Mouse (Mus musculus) cerebellum, postnatal 14 days (tissue): ENCODE measurements around the gene Zfp106.
"Not testable (repeated sequence)": the region's sequence is repeated elsewhere in the genome, so short reads cannot be mapped to it uniquely, and the experiment has no call there.

Experiments used
- DNase-seq, 2 experiments: peaks; one replicate each; pipeline ENCODE4 v3.0.0; 2021; ENCODE audit warnings: mixed read lengths in 2 of 2

Gene Zfp106

GRCm38 (mm10) chr2:120563235-120563990 is at the start of gene Zfp106:
Zfp106 (minus strand) TSS chr2:120563843.
- peak; percentile 89 to 91 for DNase-seq

DNA sequence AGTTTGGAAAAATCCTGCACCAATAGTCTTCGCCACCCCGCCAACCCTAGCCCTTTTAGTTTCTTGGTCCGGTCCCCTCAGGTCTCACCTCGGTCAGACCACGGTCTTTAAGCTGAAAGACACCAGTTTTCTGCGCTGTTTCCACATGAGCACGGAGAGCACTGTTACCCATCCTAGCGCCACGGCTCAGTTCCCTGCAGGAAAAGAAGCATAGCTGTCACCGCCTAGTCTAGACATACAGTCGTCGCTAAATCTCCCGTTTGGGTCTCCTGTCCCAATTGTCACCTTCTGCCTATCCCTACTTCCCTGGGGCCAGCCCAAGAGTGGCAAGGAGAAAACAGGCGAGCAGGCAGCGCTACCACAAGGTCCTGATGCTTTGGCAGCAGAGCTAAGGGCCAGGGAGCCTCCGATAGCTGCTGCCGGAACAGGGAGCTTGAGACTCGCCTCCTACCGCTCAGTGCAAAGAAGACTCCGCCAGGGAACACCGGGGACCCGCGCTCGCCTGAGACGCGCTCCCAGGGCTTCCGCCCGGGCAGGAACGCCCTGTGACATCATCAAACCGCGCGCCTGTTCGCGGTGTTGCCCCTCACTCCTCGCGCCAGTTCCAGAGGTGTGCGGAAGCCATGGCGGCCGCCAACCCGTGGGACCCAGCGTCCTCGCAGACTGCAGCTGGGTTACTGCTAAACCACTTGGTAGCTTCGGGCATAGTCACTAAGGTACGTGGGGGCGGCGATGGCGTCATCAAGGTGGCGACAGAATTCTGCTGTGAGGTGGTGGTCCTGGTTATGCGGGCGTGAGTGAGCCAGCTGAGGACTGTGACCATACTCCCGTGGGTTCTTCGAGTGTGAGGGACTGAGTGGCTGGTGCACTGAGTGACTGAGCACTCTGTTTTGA is 45.4 kb upstream of the Zfp106 start, which contains the start of the genes Haus2 and Lrrc57:
Haus2 (plus strand) TSS at position 554 of the 894 bp plus-strand sequence.
Lrrc57 (minus strand) TSS at position 691 of the 894 bp plus-strand sequence.
- DNase-seq = peak; percentile 93 to 95

DNA sequence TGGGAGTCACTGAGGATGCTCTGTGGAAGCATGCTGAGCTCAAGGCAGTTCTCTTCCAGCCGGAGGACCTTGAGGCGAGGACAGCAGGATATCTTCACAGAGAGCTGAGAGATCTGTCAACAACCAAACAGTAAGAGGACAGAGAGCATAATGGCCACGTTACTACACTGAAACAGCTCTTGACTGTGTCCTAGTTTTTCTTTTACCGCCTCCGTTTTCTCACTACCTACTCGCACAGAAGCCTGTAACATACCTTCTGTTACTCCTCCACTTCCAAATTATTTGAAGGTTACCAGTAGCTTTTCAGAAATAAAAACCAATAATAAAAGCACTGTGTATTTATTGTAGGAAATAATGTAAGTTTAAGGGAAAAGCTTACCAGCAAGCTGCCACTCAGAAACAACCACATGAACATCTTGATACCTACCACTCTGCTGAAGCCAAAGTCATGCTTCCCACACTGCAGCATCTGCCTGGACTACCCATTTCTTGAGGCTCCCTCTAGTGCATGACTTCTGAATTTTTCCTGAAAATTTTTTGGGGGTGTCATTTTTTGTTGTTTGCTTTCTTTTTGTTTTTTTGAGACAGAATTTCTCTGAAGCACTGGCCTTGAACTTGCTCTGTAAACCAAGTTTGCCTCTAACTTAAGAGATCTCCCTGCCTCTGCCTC is 42.5 kb upstream of the Zfp106 start:
- no peak for DNase-seq

DNA sequence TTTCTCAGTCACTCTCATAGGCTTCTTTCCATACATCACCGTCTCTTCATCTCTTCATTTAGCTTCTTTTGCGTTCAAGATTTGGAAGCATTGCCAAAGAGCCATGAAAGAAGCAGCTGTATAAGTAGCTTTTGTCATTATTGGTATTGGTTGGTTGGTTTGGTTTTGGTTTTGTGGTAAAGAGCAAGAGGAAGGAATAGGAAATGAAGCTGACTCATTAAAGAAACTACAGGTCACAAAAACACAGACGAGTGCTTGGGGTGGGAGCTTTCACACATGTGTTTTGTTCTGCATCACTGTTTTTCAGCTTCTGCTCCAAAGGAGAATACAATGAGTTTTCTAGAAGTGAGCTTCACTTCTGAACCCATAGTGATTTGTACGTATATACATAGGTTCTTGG is 35.9 kb upstream of the Zfp106 start:
- DNase-seq = no peak

GRCm38 (mm10) chr2:120597734-120598133 is 34.1 kb upstream of the Zfp106 start:
- no peak for DNase-seq

DNA sequence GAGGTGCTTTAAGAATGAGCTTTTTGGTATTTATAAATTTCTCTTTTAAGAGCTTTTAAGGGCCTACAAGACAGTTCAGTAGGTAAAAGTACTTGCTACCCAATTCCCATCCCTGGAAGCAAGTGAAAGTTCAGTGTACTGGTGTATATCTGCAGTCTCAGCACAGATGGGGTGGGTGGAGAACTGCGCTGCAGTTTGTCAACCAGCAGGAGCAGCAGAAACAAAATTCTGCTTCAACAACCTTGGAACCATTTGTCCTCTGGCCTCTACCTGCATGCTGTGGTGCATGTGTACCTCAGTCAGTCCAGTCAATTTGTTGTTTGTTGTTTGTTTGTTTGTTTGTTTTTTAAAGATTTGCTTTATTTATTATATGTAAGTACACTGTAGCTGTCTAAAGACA is 28.6 kb upstream of the Zfp106 start:
- no peak for DNase-seq

GRCm38 (mm10) chr2:120589759-120590158 is 26.1 kb upstream of the Zfp106 start:
- DNase-seq = no peak

- DNase-seq = no peak
Measured at GRCm38 (mm10) chr2:120578286-120578685, 14.6 kb upstream of the Zfp106 start.

GRCm38 (mm10) chr2:120577799-120578198 is 14.2 kb upstream of the Zfp106 start:
- no peak for DNase-seq

GRCm38 (mm10) chr2:120575978-120576377 is 12.3 kb upstream of the Zfp106 start:
- DNase-seq = no peak

GRCm38 (mm10) chr2:120575121-120575520 is 11.5 kb upstream of the Zfp106 start:
- no peak for DNase-seq

DNA sequence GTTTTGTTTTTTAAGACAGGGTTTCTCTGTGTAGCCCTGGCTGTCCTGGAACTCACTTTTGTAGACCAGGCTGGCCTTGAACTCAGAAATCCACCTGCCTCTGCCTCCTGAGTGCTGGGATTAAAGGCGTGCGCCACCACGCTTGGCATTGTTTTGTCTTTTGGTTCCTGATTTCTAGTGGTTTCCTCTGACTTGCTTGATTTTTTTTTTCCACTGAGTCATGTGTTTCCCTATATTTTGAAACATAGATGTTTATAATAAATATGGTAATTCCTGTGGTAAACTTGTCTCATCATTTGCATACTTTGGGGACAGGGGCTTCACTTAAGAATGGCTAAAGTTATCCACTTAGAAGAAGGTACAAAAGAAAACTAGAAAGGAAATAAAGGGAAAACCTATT is 8.5 kb upstream of the Zfp106 start:
- DNase-seq = not testable (repeated sequence)

GRCm38 (mm10) chr2:120571081-120571480 is 7.4 kb upstream of the Zfp106 start:
- DNase-seq = no peak

- DNase-seq = no peak
Measured at GRCm38 (mm10) chr2:120567798-120568320, 4.2 kb upstream of the Zfp106 start.

- DNase-seq = peak; percentile 92 to 97
Measured at GRCm38 (mm10) chr2:120566886-120567797, 3.5 kb upstream of the Zfp106 start, which contains the start of gene Snap23. Snap23 (plus strand) TSS chr2:120567671.

DNA sequence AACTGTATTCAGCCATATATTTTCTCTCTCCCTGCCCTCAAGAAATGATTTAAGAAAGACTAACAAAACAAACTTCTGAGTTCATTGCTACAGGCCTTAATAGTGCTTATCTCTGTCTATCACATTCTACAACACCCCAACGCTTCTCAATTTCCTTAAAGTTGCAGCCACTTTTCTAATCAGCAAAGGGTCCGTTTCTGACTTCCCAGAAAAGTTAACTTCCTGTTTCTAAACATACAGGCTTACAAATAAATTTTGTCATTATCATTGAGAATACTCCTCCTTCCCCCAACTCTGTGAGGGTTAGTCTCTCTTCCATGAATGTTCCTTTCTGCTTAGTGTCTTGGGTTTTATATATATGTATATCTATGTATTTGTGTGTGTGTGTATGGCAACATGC is 1.7 kb upstream of the Zfp106 start:
- no peak for DNase-seq

DNA sequence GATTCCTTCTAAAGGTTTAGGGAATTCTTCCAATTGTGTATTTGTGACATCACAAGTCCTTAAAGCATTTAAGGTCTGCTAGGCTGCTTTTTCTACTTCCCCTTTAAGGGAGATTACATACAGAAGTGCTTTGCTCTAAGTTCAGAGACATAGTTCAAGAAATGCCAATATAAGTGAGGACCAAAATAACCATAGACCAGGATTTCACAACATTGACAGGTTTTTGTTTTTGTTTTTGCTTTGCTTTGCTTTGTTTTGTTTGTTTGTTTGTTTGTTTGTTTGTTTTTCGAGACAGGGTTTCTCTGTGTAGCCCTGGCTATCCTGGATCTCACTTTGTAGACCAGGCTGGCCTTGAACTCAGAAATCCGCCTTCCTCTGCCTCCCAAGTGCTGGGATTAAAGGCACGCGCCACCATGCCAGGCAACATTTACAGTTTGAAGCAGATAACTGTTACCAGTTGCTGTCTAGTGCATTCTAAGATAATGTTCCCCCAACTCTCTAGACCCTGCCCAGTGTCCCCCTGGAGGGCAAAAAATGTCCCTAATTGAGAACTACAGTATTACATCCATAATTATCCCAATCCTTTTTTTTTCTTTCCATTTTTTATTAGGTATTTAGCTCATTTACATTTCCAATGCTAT is 1.0 kb upstream of the Zfp106 start:
- DNase-seq = not testable (repeated sequence)

DNA sequence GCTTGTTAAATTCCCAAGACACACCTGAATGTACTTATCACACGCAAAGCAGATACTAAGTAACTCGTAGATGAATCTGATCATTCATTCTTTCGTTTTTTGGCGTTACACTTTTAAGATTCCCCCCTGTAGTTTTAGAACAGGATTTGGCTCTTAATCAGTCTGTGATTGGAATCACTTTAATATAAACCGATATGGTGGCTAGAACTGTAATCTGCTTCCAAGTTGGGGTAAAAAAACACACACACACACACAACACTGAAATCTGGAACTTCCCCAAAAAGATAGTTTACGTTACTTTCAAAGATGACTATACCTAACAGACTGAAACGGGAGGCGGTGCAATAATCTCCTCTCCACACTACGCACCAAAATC is 796 bp downstream of the Zfp106 start:
- DNase-seq = no peak

DNA sequence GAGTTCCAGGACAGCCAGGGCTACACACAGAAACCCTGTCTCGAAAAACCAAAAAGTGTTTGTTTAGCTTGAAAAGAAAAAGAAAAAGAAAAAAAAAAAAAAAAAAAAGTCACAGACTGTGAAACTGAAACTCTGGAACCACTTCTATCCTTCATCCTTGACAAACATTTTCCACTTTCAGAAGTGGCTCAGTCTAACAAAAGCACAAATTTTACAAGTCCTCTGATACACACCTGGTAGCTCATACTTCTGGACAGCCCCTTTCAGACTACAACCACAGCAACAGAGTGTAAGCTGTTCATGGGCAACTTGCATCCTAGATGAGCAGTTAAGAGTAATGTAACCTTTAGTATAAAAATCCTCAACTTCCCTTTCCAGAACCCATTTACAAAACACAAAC is 2.1 kb downstream of the Zfp106 start:
- no peak for DNase-seq

GRCm38 (mm10) chr2:120558813-120559212 is 4.8 kb downstream of the Zfp106 start:
- DNase-seq = no peak

DNA sequence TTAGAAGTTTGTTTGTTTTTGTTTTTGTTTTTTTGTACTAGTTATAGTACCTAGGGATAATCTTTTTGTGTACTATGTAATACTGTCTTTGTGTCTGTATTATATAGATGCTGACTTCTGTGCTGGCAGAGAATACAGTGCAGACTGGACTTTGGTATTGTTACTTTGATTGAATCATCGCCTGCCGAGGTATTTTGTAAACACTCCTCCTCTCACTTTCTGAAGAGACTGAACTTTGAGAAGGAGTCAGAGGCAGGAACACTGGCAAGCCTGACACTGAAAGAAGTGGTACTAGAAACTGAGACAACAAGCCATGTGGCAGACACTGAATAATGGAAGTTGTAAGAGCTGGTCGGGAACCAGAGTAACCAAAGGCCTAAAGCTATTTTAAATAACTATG is 6.8 kb downstream of the Zfp106 start:
- no peak for DNase-seq
